Mouse (Mus musculus) G1E (cell line): ENCODE measurements around the gene Cxcl17.

Source experiments
- CTCF ChIP-seq: IDR thresholded peaks from 2 replicates; pipeline ENCODE4 v1.5.1; 2012; ENCODE audit warnings: low read depth, low read length, inconsistent platforms, mixed read lengths
- GATA1 ChIP-seq: IDR thresholded peaks from 2 replicates; pipeline ENCODE4 v1.6.1; 2012; ENCODE audit warnings: borderline replicate concordance, low read length, inconsistent platforms, mixed read lengths
- GATA2 ChIP-seq: IDR thresholded peaks from 2 replicates; pipeline ENCODE4 v1.6.1; 2012; ENCODE audit warnings: low read depth, low read length, inconsistent platforms, borderline replicate concordance
- POLR2AphosphoS5 ChIP-seq: IDR thresholded peaks from 2 replicates; pipeline ENCODE4 v1.6.1; 2012; ENCODE audit warnings: low read depth, low read length, inconsistent platforms; ENCODE audit not compliant: insufficient replicate concordance
- TAL1 ChIP-seq: conservative IDR thresholded peaks from 2 replicates; pipeline ENCODE4 v1.6.1; 2012; ENCODE audit warnings: low read depth, low read length, inconsistent platforms, mixed read lengths

DNA sequence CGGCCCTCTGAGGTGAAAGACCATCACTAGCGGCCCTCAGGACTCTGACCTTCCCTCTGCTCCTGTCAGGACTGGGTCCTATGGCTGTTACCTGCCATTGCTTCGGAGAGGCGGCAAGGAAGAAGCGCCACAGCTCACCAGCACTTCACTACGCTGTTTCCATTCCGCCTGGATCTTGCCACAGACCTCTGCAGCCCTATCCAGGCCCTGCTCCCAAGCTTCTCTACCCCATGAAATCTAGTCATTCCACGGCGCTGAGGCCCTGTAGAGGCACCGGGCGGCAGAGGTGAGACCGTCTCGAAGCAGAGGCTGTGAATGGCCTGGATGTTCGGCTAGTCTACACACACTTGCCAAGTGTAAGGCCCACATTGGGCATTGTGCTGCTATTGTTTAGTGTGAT, 16.1 kb downstream of the Cxcl17 start:
- no peak for TF ChIP-seq CTCF
- no peak for TF ChIP-seq TAL1
- TF ChIP-seq POLR2AphosphoS5, result no peak
- no peak for TF ChIP-seq GATA1
- TF ChIP-seq GATA2, result no peak
